Mouse (Mus musculus) CH12.LX (cell line): Measurements from ENCODE around the gene Wdfy3.

Experiments used
- CTCF ChIP-seq, 2 experiments: IDR thresholded peaks in 1 of 2; conservative IDR thresholded peaks in 1 of 2; 2 replicates each; pipeline ENCODE4 v1.5.1; 2011 to 2012; ENCODE audit warnings: low read depth in 2 of 2, low read length in 2 of 2, improper control_type of control experiment in 1 of 2, inconsistent platforms in 1 of 2, mild to moderate bottlenecking in 1 of 2, moderate library complexity in 1 of 2
- EP300 ChIP-seq: IDR thresholded peaks from 2 replicates; pipeline ENCODE4 v1.6.1; 2011; ENCODE audit warnings: low read length, improper control_type of control experiment
- MAFK ChIP-seq: IDR thresholded peaks from 2 replicates; pipeline ENCODE4 v1.6.1; 2011; ENCODE audit warnings: low read length, improper control_type of control experiment; ENCODE audit not compliant: insufficient replicate concordance
- MAX ChIP-seq: IDR thresholded peaks from 2 replicates; pipeline ENCODE4 v1.6.1; 2011; ENCODE audit warnings: low read length, improper control_type of control experiment
- NRF1 ChIP-seq: IDR thresholded peaks from 2 replicates; pipeline ENCODE4 v1.6.1; 2014; ENCODE audit warnings: low read depth, mild to moderate bottlenecking, inconsistent platforms, low read length, improper control_type of control experiment, moderate library complexity
- POLR2A ChIP-seq: IDR thresholded peaks from 2 replicates; pipeline ENCODE4 v1.6.1; 2011; ENCODE audit warnings: low read depth, mild to moderate bottlenecking, improper control_type of control experiment, low read length
- TCF12 ChIP-seq: IDR thresholded peaks from 2 replicates; pipeline ENCODE4 v1.6.1; 2014; ENCODE audit warnings: low read depth, mild to moderate bottlenecking, inconsistent platforms, low read length, improper control_type of control experiment
- ZC3H11A ChIP-seq: IDR thresholded peaks from 2 replicates; pipeline ENCODE4 v1.6.1; 2012; ENCODE audit warnings: low read depth, mild to moderate bottlenecking, inconsistent platforms, low read length, improper control_type of control experiment

GRCm38 (mm10) chr5:101816822-101817221 lies 252.9 kb downstream of the Wdfy3 start:
- TF ChIP-seq MAFK, result no peak
- TF ChIP-seq POLR2A, result no peak
- TF ChIP-seq TCF12, result no peak
- no peak for TF ChIP-seq ZC3H11A
- TF ChIP-seq CTCF (conservative IDR thresholded peaks at IDR 0.05 in 1 of 2, IDR thresholded peaks at IDR 0.05 in 1 of 2; ENCODE audit: low read depth in 2 of 2, low read length in 2 of 2), result no peak
- TF ChIP-seq MAX, result no peak
- no peak for TF ChIP-seq EP300
- no peak for TF ChIP-seq NRF1
